Mouse (Mus musculus): Measurements from ENCODE around the gene Plbd1.

- TF ChIP-seq ZKSCAN1 (IDR thresholded peaks at IDR 0.05; ENCODE audit: borderline replicate concordance, low read depth, low read length) (no peak), CTCF (conservative IDR thresholded peaks at IDR 0.05 in 1 of 2, IDR thresholded peaks at IDR 0.05 in 1 of 2; ENCODE audit: low read depth in 2 of 2, low read length in 2 of 2) (no peak)
Observed at GRCm38 (mm10) chr6:136662063-136662462, 335 bp upstream of the Plbd1 start.

Data from CH12.LX (cell line).